Mouse (Mus musculus) central nervous system, embryonic 11.5 days (tissue): ENCODE results near the gene Ldha. TPM values are rescaled to one million over a fixed set of nuclear protein-coding genes. Genes with fewer than 3 reads are reported as not detected.

ENCODE experiments used
- polyA plus RNA-seq: library from polyadenylated mRNA; depleted of rRNA; stranded (reverse); fragments of >200 nt; gene quantifications from 2 replicates; pipeline ENCODE4 v1.2.3, GENCODE M21; 2012; rRNA removed

Ldha gene
- polyA plus RNA-seq, result 626 and 776 TPM in 2 replicates

DNA sequence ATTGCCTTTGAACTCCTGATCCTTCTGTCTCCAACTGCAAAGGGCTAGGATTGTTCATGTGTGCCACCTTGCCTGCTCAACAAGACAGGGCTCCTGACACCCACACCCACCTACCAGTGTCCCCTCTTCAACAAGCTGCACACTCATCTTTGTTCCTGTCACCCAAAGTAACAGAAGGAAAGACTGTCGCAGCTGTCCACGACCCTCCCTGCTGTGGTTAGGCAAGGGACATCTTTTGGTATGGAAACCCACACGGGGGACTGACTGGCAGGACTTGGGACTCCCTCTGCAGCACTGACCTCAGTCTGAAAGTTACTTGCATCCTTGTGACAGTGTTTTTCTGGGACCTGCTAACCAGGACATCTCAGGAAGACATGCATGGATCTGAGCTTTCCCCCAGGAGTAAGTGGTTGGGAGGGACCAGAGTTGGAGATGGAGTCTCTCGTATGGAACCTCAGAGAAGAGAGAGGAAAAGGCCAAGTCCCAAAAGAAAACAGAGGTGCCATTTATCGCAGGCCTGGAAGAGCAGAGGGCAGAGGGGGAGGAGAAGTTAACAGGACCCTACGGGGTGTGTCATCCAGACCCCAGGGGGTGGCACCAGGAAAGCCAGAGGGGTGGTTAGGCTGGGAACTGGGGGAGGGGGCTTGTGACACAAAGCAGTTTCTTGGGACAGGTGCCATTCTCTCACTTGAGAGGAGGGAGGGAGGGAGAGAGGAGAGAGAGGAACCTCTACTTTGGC lies at the start of gene Ldha:
Gene Ldha, plus strand, starts transcription at position 689 of the 739 bp plus-strand sequence.

DNA sequence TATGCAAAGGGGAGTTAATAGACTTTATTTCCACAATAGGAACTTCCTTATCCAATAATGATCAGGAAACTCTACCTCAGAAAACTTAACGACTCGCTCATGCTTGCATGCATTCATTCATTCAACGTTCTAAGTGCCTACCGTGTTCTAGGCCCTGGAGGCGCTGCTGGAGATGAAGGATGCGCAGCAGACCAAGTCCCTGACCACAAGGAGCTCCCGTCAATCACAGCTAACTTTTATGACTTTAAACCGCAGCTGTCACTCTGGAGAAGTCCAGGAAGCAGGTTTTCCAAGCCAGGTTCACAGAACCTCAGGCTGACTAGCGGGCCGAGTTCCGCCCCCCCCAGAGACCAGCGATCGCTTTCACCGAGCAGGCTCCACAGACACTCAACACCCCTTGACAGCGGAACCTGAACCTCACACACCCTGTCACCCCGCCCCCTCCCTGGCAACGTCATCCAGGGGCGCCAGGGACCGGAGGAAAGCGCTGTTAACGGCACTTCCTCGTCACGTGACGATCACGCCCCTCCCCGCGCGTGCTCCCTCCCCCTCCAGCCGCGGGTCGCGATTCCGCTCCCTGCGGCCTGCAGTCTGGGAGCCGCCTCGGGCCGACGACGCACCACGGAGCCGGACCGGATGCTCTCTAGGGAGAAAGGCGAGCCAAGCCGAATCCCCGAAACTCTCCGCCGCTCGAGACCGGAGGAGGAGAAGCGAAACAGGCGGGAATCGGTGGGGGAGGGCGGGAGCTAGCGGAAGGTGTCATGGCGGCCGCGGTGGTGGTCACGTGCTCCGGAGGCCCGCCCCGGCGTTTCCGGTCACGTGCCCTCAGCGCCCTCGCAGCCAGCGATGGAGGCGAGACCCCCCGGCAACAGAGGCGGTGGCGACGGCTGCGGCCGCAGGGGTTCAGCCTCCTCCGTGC lies 45.7 kb upstream of the Ldha start, which contains the start of the genes Hps5 and Gtf2h1:
Gene Hps5, minus strand, starts transcription at position 778 of the 919 bp plus-strand sequence.
Gene Gtf2h1, plus strand, starts transcription at position 817 of the 919 bp plus-strand sequence.

DNA sequence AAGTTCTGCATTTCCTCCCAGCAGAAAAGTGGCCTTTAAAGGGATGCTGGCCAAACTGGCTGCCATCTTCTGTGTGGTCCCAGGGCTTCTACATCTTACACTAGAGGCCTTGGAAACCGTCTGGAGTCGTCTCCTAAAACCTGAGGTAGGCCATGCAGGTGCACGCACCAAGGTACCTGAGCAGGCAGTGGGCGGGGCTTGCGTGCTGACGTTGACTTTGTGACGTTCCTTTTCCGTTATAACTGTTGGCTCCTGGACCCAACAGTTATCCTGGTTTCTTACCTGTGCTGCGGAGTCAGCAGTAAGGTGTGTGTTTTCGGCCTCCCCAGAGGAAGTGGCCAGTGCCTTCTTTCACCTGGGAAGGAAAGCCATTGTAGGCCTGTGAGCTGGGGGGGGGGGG lies 19.7 kb downstream of the Ldha start, which contains the start of gene Ldhc:
Gene Ldhc, plus strand, starts transcription at position 208 of the 400 bp plus-strand sequence.

Other genes with a start within 250 kb of the Ldha start
- 14.5 and 17.1 TPM in 2 replicates for gene Sergef, start 201.7 kb upstream of the Ldha start, polyA plus RNA-seq
- 0.25 and 0.34 TPM in 2 replicates for gene Tph1, start 168.9 kb upstream of the Ldha start, polyA plus RNA-seq
- 24.6 and 25.0 TPM in 2 replicates for gene Saal1, start 130.8 kb upstream of the Ldha start, polyA plus RNA-seq
- 0.28 and 0.31 TPM in 2 replicates for gene Saa3, start 125.8 kb upstream of the Ldha start, polyA plus RNA-seq
- 0.26 and 0.42 TPM in 2 replicates for gene Saa4, start 108.9 kb upstream of the Ldha start, polyA plus RNA-seq
- gene Saa1, start 98.5 kb upstream of the Ldha start, polyA plus RNA-seq, result 0.28 and 1.0 TPM in 2 replicates
- gene Saa2, start 89.7 kb upstream of the Ldha start, polyA plus RNA-seq, result 0.58 TPM in 1 of 2 replicates, not detected in the other
- 28.9 and 42.9 TPM in 2 replicates for gene Hps5, start 45.4 kb upstream of the Ldha start, polyA plus RNA-seq
- 32.4 and 40.5 TPM in 2 replicates for gene Gtf2h1, start 45.4 kb upstream of the Ldha start, polyA plus RNA-seq
- gene Ldhc, start 19.7 kb downstream of the Ldha start, polyA plus RNA-seq, result 0.05 and 0.07 TPM in 2 replicates
- gene Tsg101, start 78.5 kb downstream of the Ldha start, polyA plus RNA-seq, result 104 and 163 TPM in 2 replicates
- gene Uevld, start 117.1 kb downstream of the Ldha start, polyA plus RNA-seq, result 9.2 and 12.0 TPM in 2 replicates
- not detected in 2 replicates for gene Gm9999, start 142.1 kb downstream of the Ldha start, polyA plus RNA-seq
- 6.8 and 8.6 TPM in 2 replicates for gene Spty2d1, start 166.9 kb downstream of the Ldha start, polyA plus RNA-seq
- gene Tmem86a, start 209.1 kb downstream of the Ldha start, polyA plus RNA-seq, result 7.8 and 11.0 TPM in 2 replicates